Mouse (Mus musculus): ENCODE measurements around the gene Sufu.

- TF ChIP-seq CTCF (IDR thresholded peaks at IDR 0.05) (no peak), EP300 (IDR thresholded peaks at IDR 0.05) (no peak)
These were observed 587 bp upstream of the Sufu start for GRCm38 (mm10) chr19:46396109-46396508.
